Mouse (Mus musculus) megakaryocyte-erythroid progenitor cell, adult 5 weeks (primary cell): ENCODE results near the gene Snrpf. TPM values are rescaled to one million over a fixed set of nuclear protein-coding genes. Genes with fewer than 3 reads are reported as not detected.

Source experiments
- polyA plus RNA-seq: library from polyadenylated mRNA; stranded (reverse); fragments of >175 nt; gene quantifications from 2 replicates; pipeline ENCODE4 v1.2.3, GENCODE M21; 2012

Snrpf gene
- 130 and 170 TPM in 2 replicates for polyA plus RNA-seq

GRCm38 (mm10) chr10:93589281-93589848 is at the start of gene Snrpf:
Gene Snrpf, minus strand, starts transcription at chr10:93589706.

GRCm38 (mm10) chr10:93540431-93541210 is 48.9 kb downstream of the Snrpf start, which contains the start of gene Ccdc38:
Gene Ccdc38, plus strand, starts transcription at chr10:93540632.

GRCm38 (mm10) chr10:93539775-93540430 is 49.6 kb downstream of the Snrpf start, which contains the start of gene Amdhd1:
Gene Amdhd1, minus strand, starts transcription at chr10:93540033.

Other genes starting within 250 kb of the Snrpf start
- 757 and 1,050 TPM in 2 replicates for gene Lta4h, start 136.3 kb downstream of the Snrpf start, polyA plus RNA-seq
- 0.12 TPM in 1 of 2 replicates, not detected in the other for gene Hal, start 100.9 kb downstream of the Snrpf start, polyA plus RNA-seq
- gene Amdhd1, start 49.7 kb downstream of the Snrpf start, polyA plus RNA-seq = 0.07 and 0.12 TPM in 2 replicates
- not detected in 2 replicates for gene Ccdc38, start 49.1 kb downstream of the Snrpf start, polyA plus RNA-seq
- 1.1 and 1.2 TPM in 2 replicates for gene Ntn4, start 51.0 kb upstream of the Snrpf start, polyA plus RNA-seq
- 0.34 and 0.91 TPM in 2 replicates for gene Usp44, start 241.8 kb upstream of the Snrpf start, polyA plus RNA-seq